Mouse (Mus musculus): ENCODE measurements around the gene Gckr.

GRCm38 (mm10) chr5:31291361-31291688, 5.9 kb upstream of the Gckr start:
- TF ChIP-seq HCFC1 (IDR thresholded peaks at IDR 0.05; ENCODE audit: borderline replicate concordance, insufficient read depth, low read length) (no peak), ZC3H11A (IDR thresholded peaks at IDR 0.05; ENCODE audit: borderline replicate concordance, low read depth, low read length) (no peak), ZNF384 (IDR thresholded peaks at IDR 0.05; ENCODE audit: low read depth, low read length) (no peak)

Measured in ES-E14 (cell line).